Mouse (Mus musculus) frontal cortex, adult (tissue): ENCODE measurements around the gene Golgb1.

Experiments used
- ATAC-seq: cut with Nextera tagmentation; 2 replicates; pipeline ENCODE4 v1.9.2; 2017; ENCODE audit warnings: mild to moderate bottlenecking, moderate library complexity, mixed read lengths; ENCODE audit not compliant: low TSS enrichment

Gene Golgb1

GRCm38 (mm10) chr16:36918505-36918904, 43.6 kb downstream of the Golgb1 start:
- ATAC-seq = peak; percentile 56

- no peak for ATAC-seq
These were observed 45.5 kb downstream of the Golgb1 start for GRCm38 (mm10) chr16:36920410-36920809.

- no peak for ATAC-seq
These were observed 46.2 kb downstream of the Golgb1 start for GRCm38 (mm10) chr16:36921067-36921613.

- ATAC-seq = no peak
These were observed 47.0 kb downstream of the Golgb1 start for GRCm38 (mm10) chr16:36921980-36922379.

GRCm38 (mm10) chr16:36924312-36924711, 49.4 kb downstream of the Golgb1 start:
- ATAC-seq = no peak

GRCm38 (mm10) chr16:36925351-36925750, 50.4 kb downstream of the Golgb1 start:
- ATAC-seq = peak; percentile 11; the same call in 1 of the 2 replicates

GRCm38 (mm10) chr16:36925797-36926196, 50.9 kb downstream of the Golgb1 start:
- ATAC-seq = peak; percentile 57

GRCm38 (mm10) chr16:36926514-36927447, 51.8 kb downstream of the Golgb1 start:
- peak; percentile 85 for ATAC-seq

DNA sequence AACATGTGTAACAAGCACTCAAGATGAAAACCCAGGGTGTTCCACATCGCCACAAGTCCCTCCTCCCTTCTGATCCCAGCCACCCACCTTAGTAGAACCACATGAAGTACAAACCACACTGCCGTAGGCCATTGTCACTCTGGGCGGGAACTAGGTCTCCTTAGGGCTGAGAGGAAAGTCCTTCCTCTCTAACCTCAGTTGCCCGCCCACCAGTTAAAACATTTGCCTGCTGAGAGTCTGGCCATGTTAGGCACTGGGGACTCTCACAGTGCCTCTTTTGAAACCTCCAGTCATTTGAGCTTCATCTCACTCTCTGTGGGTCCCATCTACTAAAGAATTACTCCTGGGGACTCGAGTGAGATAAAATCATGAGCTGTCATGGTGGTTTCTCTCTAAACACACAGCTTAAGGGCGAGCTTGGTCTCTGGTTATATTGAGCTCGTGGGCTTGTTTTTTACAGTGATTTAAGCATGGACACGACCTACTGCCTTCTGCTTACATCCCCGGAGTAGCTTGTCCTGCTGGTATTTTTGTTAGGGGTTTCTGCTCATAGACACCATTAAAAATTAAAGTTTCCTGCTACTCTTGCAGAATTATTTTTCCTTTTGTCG, 52.7 kb downstream of the Golgb1 start:
- peak; percentile 50 for ATAC-seq

- no peak for ATAC-seq
These were observed 53.2 kb downstream of the Golgb1 start for GRCm38 (mm10) chr16:36928106-36928500.

GRCm38 (mm10) chr16:36929216-36929615, 54.3 kb downstream of the Golgb1 start:
- no peak for ATAC-seq

- ATAC-seq = no peak
These were observed 55.5 kb downstream of the Golgb1 start for GRCm38 (mm10) chr16:36930231-36931136.

DNA sequence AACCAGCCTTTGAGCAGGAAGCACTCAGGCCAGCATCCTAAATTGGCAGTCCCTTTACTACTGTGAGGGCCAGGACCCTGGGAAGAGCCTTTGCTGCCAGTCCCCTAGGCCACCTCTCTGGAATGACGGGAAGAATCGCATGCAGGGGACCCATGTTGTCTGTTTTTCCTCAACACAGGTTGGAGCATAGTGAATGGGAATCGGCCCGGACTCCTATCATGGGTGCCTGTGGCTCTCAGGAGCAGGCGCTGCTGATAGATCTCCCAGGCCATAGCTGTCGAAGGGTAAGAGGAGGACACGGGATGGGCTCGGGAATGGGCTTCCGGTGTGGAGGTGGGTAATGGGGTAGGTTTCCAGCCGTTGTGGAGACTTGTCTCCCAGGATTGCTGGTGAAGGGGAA, 56.4 kb downstream of the Golgb1 start:
- no peak for ATAC-seq

DNA sequence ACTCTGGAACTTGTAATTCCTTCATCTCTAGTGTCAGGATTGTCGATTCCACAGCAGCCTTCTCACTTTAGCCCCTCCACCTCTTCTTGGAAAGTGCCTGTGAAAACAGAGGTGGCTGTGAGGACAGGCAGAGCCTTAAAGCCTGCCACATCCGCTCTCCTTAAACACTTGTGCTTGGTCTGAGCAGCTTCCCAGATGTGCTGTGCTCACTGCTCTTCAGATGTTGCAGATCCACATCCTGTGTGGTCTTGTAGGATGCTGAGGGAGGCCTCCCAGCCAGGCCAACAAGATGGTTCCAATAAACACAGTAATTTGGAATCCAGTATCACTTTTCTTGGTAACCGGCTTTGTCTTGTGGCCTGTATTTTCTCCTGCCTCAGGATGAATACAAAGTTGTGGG, 57.0 kb downstream of the Golgb1 start:
- ATAC-seq = no peak

GRCm38 (mm10) chr16:36932546-36932945, 57.6 kb downstream of the Golgb1 start:
- no peak for ATAC-seq

GRCm38 (mm10) chr16:36934131-36934840, 59.3 kb downstream of the Golgb1 start:
- ATAC-seq = peak; percentile 45

GRCm38 (mm10) chr16:36934841-36935620, 60.1 kb downstream of the Golgb1 start, which contains the start of gene Hcls1:
Hcls1 (plus strand) TSS chr16:36934983.
- ATAC-seq = no peak

DNA sequence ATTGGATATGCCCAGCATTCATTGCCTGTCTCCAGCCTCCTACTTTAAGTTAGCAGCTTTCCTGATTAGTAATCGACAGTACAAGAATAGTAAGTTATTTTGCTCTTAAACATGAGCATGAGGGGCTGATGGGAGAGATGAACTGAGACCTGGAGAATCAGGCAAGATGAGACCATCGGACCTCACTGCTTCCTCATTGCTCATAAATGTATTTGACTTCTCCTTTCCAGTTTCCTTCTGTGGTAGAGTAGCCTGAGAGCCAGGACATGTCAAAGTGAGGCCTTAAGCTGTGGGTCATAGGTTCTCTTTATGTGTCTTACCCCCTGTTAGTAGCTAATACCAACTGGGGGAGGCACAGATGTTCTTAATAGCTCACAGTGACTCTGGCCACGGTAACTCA, 60.9 kb downstream of the Golgb1 start:
- ATAC-seq = no peak

- 0 out of 2 replicates have a peak, but pooled peaks have one; percentile 34 for ATAC-seq
These were observed 66.3 kb downstream of the Golgb1 start for GRCm38 (mm10) chr16:36941137-36941727.

DNA sequence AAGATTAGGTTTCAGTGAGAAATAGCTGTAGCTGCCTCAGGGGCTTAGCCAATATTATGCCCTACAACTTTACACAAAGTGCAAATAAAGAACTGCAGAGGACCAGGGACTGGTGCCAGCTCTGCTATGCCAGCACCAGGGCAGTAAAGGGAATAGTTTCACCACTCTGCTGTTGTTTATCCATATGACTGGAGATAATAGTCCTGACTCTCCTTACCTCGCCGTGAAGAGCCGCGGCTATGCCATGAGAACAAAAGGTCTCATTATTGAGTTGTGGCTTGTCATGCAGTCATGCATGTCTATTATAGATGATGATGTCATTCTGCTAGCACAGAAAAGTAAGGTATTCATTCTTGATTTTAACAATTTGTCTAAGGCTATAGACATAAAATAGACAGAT, 67.0 kb downstream of the Golgb1 start:
- ATAC-seq = no peak
